Mouse (Mus musculus) embryonic fibroblast, embryonic 13.5 days (primary cell): Measurements from ENCODE around the gene Hist1h3h.

Experiments used
- CTCF ChIP-seq: IDR thresholded peaks from 2 replicates; pipeline ENCODE4 v1.5.1; 2011; ENCODE audit warnings: mild to moderate bottlenecking, control low read depth, low read length, moderate library complexity, borderline replicate concordance; ENCODE audit not compliant: insufficient read depth
- POLR2A ChIP-seq: IDR thresholded peaks from 2 replicates; pipeline ENCODE4 v1.6.1; 2011; ENCODE audit warnings: low read depth, mild to moderate bottlenecking, control low read depth, low read length, moderate library complexity

DNA sequence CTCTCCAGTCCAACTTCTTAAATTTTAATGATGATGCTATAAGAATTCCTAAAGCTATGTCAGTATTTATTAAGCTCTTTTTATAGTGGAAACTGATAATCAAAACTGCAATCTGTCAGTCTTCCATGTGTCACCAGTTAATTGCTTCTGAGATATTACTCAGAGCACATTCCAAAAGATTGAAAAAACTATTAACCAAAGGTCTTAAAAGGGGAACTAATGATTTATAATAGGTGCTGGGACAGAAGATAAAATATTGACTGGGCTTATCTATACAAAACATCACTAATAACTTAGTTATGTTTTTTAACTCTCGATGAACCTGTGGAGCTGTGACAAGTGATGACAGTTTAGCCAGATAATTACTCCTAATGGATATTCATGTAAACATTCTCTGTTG lies 27.5 kb downstream of the Hist1h3h start:
- TF ChIP-seq CTCF (no peak), POLR2A (no peak)
